Mouse (Mus musculus): ENCODE data around the gene Trp53bp2.

DNA sequence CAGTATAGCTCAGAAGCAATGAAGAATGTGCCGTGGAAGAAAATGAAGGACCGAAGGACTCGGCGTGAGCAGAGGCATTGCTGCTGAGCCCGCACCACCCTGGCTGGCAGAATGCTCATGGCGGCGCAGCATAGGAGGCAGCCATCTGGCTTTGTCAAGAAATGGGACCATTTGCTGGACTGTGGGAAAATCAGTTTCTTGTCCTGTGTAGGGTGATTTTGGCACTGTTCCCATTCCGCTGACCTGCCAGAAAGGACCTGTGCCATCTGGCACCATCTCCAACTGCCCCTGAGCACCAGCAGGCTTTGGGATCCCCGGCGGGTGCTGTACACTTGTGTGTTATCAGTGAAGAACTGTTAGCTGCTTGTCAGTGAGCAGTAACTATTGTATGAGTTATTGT is 52.8 kb downstream of the Trp53bp2 start:
- no peak for TF ChIP-seq CTCF (IDR thresholded peaks at IDR 0.05; ENCODE audit: low read depth, low read length)
- no peak for TF ChIP-seq GATA1 (IDR thresholded peaks at IDR 0.05; ENCODE audit: borderline replicate concordance, low read length)
- no peak for TF ChIP-seq POLR2AphosphoS5 (IDR thresholded peaks at IDR 0.05; ENCODE audit: insufficient replicate concordance, low read depth, low read length)
- TF ChIP-seq GATA2 (IDR thresholded peaks at IDR 0.05; ENCODE audit: borderline replicate concordance, low read depth, low read length): no peak

Measured in G1E (cell line).